Mouse (Mus musculus): ENCODE data around the gene Nans. TPM values are rescaled to one million over a fixed set of nuclear protein-coding genes. Genes with fewer than 3 reads are reported as not detected.

Gene Nans
- polyA plus RNA-seq, 1 experiment from 2014 or later: 51.0 TPM

DNA sequence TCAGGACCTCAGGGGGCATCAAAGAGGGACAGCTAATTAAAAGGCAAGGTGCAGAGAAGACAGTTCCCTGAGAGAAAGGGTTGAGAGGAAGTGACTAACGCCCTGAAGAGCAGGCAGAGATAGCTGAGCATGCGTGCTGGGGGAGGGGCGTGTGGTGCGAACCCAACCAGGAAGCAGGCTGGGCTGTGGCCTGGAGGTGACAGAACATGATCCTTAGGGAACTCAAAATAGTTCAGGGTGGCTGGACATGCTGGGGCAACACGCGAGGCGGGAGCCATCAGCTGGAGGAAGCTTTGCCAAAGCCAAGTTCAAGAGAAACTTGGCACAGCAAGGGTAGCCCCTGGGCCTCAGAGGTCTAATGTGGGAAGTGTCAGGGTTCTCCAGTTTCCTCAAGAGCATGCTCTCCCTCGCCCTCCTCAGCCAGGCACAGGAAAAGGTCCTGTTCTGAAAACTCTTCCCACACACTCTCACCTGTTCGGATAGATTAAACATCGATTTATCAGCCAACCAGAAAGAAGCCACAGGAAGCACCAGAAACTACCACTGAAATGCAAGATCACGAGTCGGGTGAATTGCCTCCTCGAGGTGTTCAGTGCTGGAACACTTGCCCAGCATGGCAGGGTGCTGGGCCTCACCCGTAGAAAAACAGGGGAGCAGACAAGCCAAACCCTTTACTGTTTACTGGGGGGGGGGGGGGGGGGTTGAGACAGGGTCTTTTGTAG lies 3.2 kb upstream of the Nans start:
- CTCF ChIA-PET: no interaction called here
- POLR2A ChIA-PET: no interaction called here
- TF ChIP-seq CTCF (IDR thresholded peaks at IDR 0.05): no peak
- in situ Hi-C loops (cut with MboI; ENCODE audit: low pct_unique_long_range_greater_than_20kb): no loop called here
- DNase-seq (ENCODE audit: low read depth, low spot score): no peak
- no peak for ATAC-seq
- no peaks in the 10 kb centered on the region for H3K27me3 ChIP-seq

DNA sequence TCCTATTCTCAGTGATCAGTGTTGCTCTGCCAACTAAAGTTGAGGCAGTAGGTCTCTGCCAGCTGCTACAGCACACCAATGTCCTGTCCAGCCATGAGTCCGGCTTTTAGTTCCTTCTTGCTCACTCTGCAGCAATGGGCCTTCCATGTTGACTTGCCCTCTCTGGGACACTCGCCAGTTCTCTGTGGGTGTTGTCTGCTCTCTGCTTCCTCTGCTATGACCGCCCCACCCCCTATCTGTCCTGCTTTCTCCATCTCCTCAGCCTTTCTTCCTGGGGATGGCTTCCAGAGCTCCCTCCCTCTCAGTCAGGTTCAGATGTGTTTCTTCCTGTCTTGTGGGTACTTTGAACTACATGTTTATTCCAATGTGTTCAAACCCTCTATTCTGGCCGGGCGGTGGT lies 1.7 kb upstream of the Nans start:
- ChIA-PET CTCF (interaction anchor here (1.5 kb wide), 1 partner anchor 9 kb away, joined by 3 read pairs; no protein-coding TSS in a partner anchor), POLR2A (no interaction called here)
- in situ Hi-C loops (cut with MboI; ENCODE audit: low pct_unique_long_range_greater_than_20kb): no loop called here
- ATAC-seq (no peak), DNase-seq (ENCODE audit: low read depth, low spot score) (no peak)
- no peaks in the 10 kb centered on the region for H3K27me3 ChIP-seq
- TF ChIP-seq CTCF (IDR thresholded peaks at IDR 0.05): no peak

DNA sequence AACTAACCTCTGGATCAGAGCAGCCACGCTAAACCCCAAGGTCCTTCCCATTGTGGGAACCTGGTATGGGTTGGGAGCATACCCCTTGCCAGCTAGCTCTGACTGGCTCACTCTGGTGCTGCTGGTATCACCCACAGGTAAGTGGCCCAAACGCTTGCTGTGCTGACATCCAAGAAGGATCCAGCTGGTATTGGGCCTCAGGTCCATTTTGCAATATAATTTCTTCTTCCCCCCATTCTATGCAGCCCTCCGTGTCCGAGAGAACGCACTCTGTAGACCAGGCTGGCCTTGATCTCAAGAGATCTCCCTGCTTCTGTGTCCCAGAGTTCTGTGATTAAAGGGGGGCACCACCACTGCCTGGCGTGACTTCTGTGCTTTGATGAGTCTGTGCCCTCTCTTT lies 4.0 kb downstream of the Nans start:
- DNase-seq (ENCODE audit: low read depth, low spot score): no peak
- POLR2A ChIA-PET: no interaction called here
- in situ Hi-C loops (cut with MboI; ENCODE audit: low pct_unique_long_range_greater_than_20kb): no loop called here
- TF ChIP-seq CTCF (IDR thresholded peaks at IDR 0.05): no peak
- CTCF ChIA-PET: no interaction called here
- H3K27me3 ChIP-seq: no peaks in the 10 kb centered on the region
- ATAC-seq: no peak

DNA sequence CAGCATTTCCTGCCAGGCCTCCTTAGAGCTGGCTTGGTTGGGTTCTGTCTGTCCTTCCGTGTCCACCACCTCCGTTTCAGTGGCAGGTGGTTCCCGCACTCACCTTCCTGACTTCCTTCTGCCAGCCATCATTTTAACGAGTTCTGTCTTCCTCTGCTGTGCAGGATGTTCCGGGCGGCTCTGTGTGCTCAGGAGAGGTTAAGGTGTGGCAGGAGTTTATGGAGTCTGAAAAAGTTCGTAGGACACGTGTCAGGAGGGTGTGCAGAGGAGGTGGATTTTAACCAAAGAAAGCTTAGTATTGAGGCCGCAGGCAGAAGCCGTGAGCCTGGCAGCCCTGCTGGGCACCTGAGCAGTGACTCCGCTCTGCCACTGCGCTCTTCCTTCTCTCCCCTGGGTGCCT lies 6.5 kb downstream of the Nans start:
- H3K27me3 ChIP-seq: no peaks in the 10 kb centered on the region
- in situ Hi-C loops (cut with MboI; ENCODE audit: low pct_unique_long_range_greater_than_20kb): no loop called here
- no peak for ATAC-seq
- no peak for DNase-seq (ENCODE audit: low read depth, low spot score)
- CTCF ChIA-PET: no interaction called here
- no peak for TF ChIP-seq CTCF (IDR thresholded peaks at IDR 0.05)
- POLR2A ChIA-PET: no interaction called here

DNA sequence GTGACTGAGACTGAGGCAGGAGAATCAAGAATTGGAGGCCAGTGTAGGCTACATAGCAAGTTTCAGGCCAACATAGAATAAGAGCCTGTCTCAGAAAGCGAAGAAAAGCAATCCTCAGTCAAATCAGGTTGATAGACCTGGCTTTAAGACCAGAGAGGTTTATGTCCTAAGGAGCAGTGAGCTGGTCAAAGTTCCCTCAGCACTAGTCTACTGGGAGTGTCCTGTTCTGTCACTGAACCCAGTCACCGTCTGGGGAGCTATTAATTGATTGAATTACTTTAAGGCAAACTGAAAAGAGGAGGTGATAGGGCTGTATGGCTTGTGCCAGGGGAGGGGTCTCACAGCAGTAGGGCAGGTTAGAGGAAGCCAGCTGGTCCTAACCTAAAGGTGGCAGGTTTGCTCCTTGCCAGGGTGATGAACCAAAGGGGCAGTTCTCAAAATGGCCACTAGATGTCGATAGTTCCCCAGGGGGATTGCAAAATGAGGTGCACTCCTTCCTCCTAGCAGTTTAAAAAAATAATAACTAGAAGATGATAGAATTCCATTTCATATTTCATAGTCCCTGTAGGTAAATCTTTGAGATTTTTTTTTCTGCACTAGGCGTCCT lies 8.3 kb downstream of the Nans start:
- no peak for DNase-seq (ENCODE audit: low read depth, low spot score)
- in situ Hi-C loops (cut with MboI; ENCODE audit: low pct_unique_long_range_greater_than_20kb): no loop called here
- ATAC-seq: peak; percentile 21
- CTCF ChIA-PET: interaction anchor here (0.9 kb wide), 1 partner anchor 19 kb away, joined by 5 read pairs; no protein-coding TSS in a partner anchor
- no peak for TF ChIP-seq CTCF (IDR thresholded peaks at IDR 0.05)
- POLR2A ChIA-PET: no interaction called here
- no peaks in the 10 kb centered on the region for H3K27me3 ChIP-seq

DNA sequence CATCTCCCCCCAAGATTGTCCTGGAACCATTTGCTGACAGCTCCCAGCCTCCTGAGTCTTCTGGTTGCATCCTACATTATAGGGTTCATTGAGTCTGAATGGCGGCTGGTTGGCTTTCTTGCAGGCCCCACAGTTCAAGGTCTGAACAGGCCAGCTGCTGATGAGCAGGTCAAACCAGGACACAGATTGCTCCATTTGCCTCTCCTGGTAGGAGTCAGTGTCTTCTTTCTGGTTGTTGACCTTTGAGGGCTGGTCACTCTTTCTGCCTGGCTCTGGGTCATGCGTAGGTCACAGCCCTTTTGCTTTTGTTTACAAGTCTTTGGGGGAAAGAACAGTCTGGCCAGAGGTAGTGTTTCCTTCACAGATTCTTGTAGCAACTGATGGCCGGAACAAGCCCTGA lies 9.5 kb downstream of the Nans start:
- POLR2A ChIA-PET: no interaction called here

DNA sequence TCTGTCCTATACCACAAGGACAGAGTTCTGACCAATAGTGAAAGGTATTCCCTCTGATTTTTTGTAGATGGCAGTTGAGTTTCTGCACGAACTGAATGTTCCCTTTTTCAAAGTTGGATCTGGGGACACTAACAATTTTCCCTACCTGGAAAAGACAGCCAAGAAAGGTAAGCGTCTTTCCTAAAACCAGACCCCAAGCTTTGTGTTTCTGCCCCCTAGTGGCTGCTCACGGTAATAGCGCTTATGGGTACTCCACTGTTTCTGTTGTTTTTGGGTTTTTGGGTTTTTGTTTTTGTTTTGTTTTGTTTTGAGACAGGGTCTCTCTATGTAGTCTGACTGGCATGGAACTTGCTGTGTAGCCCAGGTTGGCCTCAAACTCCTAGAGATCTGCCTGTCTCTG lies 9.9 kb downstream of the Nans start:
- in situ Hi-C loops (cut with MboI; ENCODE audit: low pct_unique_long_range_greater_than_20kb): no loop called here
- POLR2A ChIA-PET: no interaction called here
- no peak for TF ChIP-seq CTCF (IDR thresholded peaks at IDR 0.05)
- CTCF ChIA-PET: interaction anchor here (0.6 to 1.2 kb wide), 4 partner anchors 9 to 958 kb away, joined by 3 to 4 read pairs (median 3); no protein-coding TSS in a partner anchor
- DNase-seq (ENCODE audit: low read depth, low spot score): no peak
- no peaks in the 10 kb centered on the region for H3K27me3 ChIP-seq
- no peak for ATAC-seq

More for the DNA sequence above, 9.5 kb downstream of the Nans start:
- in situ Hi-C loops (cut with MboI; ENCODE audit: low pct_unique_long_range_greater_than_20kb): no loop called here
- H3K27me3 ChIP-seq: no peaks in the 10 kb centered on the region
- CTCF ChIA-PET: interaction anchor here (0.6 to 1.2 kb wide), 4 partner anchors 9 to 957 kb away, joined by 3 to 4 read pairs (median 3); no protein-coding TSS in a partner anchor
- no peak for ATAC-seq
- DNase-seq (ENCODE audit: low read depth, low spot score): no peak
- TF ChIP-seq CTCF (IDR thresholded peaks at IDR 0.05): no peak

DNA sequence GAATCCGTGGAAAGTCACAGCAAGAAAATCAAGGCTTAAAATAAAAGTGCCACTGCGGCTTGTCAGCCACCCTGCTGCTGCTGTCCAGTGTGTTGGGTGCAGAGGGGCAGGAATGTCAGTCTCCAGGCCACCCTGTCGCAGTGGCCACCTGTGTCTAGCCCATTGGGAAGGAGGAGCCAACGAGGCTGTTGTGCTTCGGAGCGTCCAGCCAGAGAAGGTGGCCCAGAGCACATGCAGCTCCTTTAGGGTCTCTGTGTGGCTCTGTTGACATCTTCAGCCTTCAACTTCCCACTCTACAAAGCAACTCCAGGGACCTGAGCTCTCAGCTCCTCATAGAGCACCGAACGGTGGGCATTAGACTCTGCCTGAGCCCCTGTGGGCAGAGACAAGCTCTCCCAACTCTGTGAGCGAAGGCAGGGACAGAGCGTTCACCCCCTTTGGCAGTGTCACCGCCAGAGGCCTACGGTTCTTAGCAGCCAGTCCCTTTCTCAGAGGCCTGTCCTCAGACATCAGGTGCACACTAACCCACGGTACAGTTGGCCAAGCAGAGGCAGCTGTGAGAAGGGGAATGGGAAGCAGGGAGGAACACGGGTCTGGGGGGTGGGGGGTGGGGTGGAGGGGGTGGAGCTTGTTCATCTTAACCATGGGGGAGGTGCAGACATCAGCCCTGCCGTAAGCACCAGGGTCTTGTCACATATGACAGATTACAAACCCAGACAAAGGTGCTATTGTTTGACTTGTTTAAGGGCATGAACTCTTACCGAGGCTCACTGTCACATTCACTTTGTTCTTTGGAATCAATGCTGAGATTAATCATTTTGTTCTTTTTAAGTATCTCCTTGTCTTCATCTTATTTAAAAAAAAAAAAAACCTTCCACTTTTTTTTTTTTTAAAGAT lies 13.8 kb downstream of the Nans start:
- in situ Hi-C loops (cut with MboI; ENCODE audit: low pct_unique_long_range_greater_than_20kb): no loop called here

DNA sequence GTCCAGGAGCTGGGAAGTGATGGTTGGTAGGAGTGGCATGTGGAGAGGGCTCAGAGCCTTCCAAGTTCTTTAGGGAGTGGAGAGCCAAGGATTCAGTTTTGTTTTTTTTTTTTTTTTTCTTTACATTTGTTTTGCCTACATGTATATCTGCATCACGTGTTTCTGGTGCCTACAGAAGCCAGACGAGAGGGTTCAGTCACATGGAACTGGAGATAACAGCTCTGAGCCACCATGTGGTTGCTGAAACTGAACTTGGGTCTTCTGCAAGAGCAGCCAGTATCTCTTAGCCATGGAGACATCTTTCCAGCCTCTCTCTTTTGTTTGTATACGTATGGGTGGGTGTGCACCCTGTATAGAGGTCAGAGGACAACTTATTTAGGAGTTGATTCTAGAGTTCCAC lies 14.8 kb downstream of the Nans start:
- no peaks in the 10 kb centered on the region for H3K27me3 ChIP-seq
- ChIA-PET CTCF (interaction anchor here (0.8 to 1.9 kb wide), 2 partner anchors 10 to 44 kb away, joined by 3 to 6 read pairs; no protein-coding TSS in a partner anchor), POLR2A (no interaction called here)
- in situ Hi-C loops (cut with MboI; ENCODE audit: low pct_unique_long_range_greater_than_20kb): no loop called here
- no peak for DNase-seq (ENCODE audit: low read depth, low spot score)
- no peak for ATAC-seq
- TF ChIP-seq CTCF (IDR thresholded peaks at IDR 0.05): no peak

More for the DNA sequence above, 13.8 kb downstream of the Nans start:
- TF ChIP-seq CTCF (IDR thresholded peaks at IDR 0.05): no peak
- ChIA-PET POLR2A (no interaction called here), CTCF (interaction anchor here (0.8 kb wide), 1 partner anchor 43 kb away, joined by 3 read pairs; no protein-coding TSS in a partner anchor)
- ATAC-seq: no peak
- H3K27me3 ChIP-seq: no peaks in the 10 kb centered on the region
- DNase-seq (ENCODE audit: low read depth, low spot score): no peak

DNA sequence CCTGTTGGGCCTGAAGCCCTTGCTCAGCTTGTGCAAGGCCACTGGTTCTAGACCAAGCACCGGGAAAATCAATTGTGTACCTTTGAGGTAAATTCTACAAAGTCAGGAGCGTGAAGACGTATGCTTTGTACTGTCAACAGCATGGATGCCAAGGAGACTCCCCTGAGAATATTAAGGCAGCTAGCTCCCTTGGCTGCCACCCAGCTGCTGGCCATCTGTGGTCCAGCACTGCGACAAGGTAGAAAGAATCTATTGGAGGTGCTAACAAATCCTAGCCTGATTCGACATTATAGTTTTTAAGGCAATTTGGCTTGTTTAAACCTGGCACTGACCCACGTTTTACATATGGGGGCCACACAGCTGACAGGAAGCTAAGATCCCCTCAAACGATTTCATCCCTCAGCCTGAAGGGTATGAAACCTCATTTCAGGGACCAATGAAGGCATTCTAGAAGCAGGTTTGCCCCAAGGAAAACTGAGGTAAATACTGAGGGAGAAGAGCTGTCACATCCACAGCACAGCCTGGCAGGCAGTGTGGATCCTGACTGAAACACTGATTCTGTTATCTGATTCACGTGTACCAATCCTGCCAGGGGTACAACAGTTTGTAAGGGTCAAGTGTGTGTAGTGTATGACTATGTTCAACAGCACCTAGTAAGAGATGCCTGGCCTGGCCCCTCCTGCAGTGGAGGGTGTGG lies 16.5 kb downstream of the Nans start:
- ChIA-PET CTCF (interaction anchor here (0.7 to 1.9 kb wide), 2 partner anchors 11 to 531 kb away, joined by 3 to 6 read pairs; no protein-coding TSS in a partner anchor), POLR2A (no interaction called here)
- H3K27me3 ChIP-seq: no peaks in the 10 kb centered on the region
- in situ Hi-C loops (cut with MboI; ENCODE audit: low pct_unique_long_range_greater_than_20kb): no loop called here
- no peak for TF ChIP-seq CTCF (IDR thresholded peaks at IDR 0.05)
- DNase-seq (ENCODE audit: low read depth, low spot score) (no peak), ATAC-seq (no peak)

Data from Patski (cell line).